Mouse (Mus musculus): ENCODE measurements around the gene Rhoa.

Gene Rhoa

GRCm38 (mm10) chr9:108340258-108341138 is 34.6 kb downstream of the Rhoa start:
- in situ Hi-C loops (cut with MseI, MboI): no loop called here

GRCm38 (mm10) chr9:108341139-108341475 is 35.2 kb downstream of the Rhoa start:
- in situ Hi-C loops (cut with MseI, MboI): no loop called here

DNA sequence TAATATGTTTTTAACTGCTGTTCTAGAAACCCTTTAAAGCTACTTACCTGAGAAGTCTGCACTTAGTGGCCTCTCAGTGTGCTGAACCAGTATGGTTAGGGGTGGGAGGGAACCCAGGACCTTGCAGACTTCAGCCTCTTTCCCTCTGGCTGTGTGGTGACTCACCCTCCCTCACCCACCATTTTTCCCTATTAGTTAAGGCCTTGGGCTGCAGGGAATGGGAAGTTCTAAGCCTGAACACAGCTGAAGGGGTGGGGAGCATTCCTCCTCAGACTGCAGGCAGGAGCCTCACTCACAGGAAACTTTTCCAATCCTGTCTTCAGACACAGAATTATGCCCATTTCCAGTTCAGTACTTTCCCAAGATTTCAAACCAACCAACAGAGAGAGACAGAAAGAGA is 35.9 kb downstream of the Rhoa start:
- in situ Hi-C loops (cut with MseI, MboI): no loop called here

- in situ Hi-C loops (cut with MseI, MboI): no loop called here
Observed at GRCm38 (mm10) chr9:108342301-108342831, 36.4 kb downstream of the Rhoa start.

DNA sequence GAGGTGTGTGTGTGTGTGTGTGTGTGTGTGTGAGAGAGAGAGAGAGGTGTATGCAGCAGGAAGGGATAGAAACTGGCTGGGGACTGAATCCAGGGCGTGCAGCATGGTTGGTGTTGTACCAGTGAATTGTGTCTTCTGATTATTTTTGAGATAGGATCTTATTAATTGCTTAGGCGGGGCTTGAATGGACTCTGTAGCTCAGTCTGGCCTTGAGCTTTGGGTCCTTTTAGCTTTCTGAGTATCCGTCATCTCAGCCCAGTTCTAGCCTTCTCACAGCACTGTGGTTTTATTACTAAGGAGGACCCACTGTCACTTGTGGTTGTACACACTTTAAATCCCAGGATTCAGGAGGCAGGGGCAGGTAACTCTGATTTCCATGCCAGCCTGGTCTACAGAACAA is 37.4 kb downstream of the Rhoa start:
- in situ Hi-C loops (cut with MseI, MboI): no loop called here

- in situ Hi-C loops (cut with MseI, MboI): no loop called here
Observed at GRCm38 (mm10) chr9:108343835-108344234, 37.9 kb downstream of the Rhoa start.

GRCm38 (mm10) chr9:108344471-108344870 is 38.5 kb downstream of the Rhoa start:
- in situ Hi-C loops (cut with MseI, MboI): no loop called here

DNA sequence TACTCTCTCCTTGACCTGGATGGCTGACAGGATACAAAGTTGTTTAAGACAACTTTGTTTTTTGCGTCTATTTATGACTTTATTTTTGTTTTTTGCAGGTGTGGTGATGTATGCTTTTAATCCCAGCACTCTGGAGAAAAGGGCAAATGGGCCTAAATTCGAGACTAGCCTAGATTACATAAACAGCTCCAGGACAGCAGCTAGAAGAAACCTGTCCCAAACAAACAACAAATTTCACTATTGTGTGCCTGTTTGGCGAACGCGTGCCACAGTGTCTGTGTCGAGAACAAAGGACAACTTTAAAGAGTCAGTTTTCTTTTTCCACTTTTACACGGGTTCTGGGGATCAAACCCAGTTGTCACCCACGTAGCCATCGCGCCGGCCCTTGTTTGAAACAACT is 41.1 kb downstream of the Rhoa start:
- in situ Hi-C loops (cut with MseI, MboI): no loop called here

GRCm38 (mm10) chr9:108347540-108348289 is 41.8 kb downstream of the Rhoa start, which contains the start of gene Usp4:
Gene Usp4, plus strand, starts transcription at chr9:108347853.
- in situ Hi-C loops (cut with MseI, MboI): no loop called here

DNA sequence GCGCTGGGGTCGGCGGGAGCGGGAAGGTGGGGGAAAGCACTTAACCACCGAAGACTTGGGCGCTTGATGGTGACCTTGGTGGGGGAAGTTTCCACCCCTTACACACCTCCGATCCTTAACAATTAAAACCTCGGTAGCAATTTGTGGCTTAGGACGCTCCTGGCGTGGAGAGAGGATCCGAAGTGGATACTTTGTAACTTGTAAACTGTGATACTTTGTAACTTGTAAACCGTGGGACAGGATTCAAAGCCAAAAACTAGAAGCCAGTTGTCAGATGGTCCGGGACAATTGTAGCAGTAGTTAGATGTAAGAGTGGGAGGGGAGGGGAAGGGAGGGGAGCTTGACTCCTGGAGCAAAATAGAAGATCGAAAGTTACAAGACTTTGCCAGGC is 42.4 kb downstream of the Rhoa start:
- in situ Hi-C loops (cut with MseI, MboI): no loop called here

GRCm38 (mm10) chr9:108349727-108350126 is 43.8 kb downstream of the Rhoa start:
- in situ Hi-C loops (cut with MseI, MboI): no loop called here

DNA sequence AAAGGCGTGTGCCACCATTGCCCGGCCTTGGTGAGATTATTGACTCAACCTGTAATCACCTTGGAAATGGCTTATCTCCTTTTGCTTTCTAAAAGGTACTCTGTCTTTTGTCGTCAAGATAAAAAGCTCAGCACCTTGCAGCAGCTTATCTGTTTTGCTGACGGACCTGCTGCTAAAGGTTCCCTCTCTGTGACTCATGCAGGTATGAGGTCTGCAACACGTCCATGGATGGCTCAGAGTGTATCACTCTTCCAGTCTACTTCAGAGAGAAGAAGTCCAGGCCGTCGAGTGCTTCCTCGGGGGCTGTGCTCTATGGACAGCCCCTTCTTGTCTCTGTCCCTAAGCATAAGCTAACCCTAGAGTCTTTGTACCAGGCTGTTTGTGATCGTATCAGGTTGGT is 72.3 kb downstream of the Rhoa start:
- in situ Hi-C loops (cut with MseI, MboI): no loop called here

DNA sequence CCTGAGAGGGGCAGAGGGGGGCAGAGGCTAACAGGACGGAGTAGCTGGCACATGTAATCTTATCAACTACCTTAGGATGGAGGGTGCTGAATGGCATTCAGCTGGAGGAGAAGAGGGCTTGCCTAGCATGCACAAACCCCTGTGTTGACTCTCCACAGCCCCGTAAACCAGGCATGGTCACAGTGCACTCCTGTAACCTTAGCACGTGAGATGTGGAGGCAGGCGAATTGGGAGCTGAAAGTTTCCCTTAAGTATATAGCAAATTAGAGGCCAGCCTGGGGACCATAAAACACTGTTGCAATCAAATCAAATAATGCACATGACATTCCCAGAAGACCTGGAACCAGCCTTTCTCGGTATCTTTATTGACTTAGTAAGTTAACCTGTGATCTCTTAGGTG is 72.8 kb downstream of the Rhoa start:
- in situ Hi-C loops (cut with MseI, MboI): no loop called here

DNA sequence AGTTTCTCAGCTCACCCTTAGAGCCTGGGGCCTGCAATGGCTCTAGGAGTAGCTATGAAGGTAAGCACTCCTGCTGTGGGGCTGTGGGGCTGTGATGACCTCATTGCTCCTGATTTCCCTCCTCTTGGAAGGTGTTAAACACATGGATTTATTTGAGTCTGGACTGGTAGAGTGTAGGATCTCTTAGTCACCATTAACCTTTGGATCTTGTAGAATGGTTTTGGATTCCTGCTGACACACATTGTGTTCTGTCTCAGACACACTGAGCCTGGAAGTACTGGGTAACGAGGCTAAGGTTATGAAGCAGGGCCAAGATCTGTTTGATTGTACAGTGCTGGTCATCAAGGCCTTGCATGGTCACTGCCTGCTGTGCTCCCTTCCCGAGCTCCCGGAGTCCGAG is 73.4 kb downstream of the Rhoa start:
- in situ Hi-C loops (cut with MseI, MboI): no loop called here

DNA sequence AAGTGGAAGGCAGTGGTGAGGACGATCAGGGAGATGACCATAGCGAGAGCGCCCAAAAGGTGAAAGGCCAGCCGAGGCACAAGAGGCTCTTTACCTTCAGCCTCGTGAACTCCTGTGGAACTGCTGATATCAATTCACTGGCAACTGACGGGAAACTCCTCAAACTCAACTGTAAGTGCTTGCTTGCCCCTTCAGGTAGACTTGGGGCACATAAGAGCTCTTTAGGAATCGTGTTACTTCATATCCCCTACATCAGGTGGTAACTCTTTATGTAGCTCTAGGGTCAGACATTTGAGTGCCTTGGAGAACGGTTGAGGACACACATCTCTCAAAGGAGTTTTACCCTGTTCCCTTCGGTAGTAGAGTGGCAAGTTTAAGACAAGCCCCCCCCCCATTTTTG is 75.5 kb downstream of the Rhoa start:
- in situ Hi-C loops (cut with MseI, MboI): no loop called here

DNA sequence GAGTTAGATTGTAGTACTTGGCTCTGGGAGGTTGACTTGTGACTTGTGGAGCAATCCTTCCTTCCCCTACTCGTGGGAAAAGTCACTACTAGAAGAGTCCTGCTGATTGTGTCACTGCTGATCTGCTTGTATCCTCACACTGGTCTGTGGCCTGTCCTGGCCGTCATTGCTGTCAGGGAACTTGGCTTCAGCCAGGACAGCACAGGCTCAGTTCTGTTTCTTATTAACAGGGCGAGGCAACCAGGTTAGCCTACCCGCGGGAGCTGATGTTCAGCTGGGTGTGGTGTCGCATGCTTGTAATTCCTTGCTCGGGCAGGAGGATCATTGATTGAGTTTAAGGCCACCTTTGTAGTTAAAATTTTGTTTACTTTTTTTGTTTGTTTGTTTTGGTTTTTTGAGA is 79.1 kb downstream of the Rhoa start:
- in situ Hi-C loops (cut with MseI, MboI): no loop called here

GRCm38 (mm10) chr9:108386816-108387215 is 80.9 kb downstream of the Rhoa start:
- in situ Hi-C loops (cut with MseI, MboI): no loop called here
